ENCODE assay signal across 25 mouse cellular contexts in the genomic region with DNA sequence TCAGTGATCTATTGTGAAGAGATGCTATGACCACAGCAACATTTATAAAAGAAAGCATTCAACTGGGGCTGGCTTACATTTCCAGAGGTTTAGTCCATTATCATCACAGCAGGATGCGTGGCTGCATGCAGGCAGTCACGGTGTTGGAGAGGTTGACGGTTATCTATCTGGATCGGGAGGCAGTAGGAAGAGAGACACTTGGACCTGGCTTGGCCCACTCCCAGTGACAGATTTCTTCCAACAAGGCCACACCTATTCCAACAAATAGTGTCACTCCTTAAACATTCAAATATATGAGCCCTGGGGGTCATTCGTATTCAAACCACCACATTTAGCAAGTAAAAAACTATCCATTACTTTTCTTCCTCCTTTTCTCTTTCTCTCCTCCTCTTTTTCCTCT.
DNase-seq lines count a peak whose midpoint lies in the region; ATAC-seq lines count a peak whose summit lies in the region.
"Had no signal": no experiment of that assay in that cellular context is flagged by ENCODE, and none has a peak within 500 bp of the region (broad histone marks: within the 10 kb centered on the region; RNA-seq: fewer than 3 reads in every experiment).

No protein-coding gene starts in this region.

- H3K9me3 ChIP-seq in midbrain, embryonic 11.5 days (ENCODE audit: control insufficient read depth, low read length), result no peaks in the 10 kb centered on the region
- no peaks in the 10 kb centered on the region for H3K9me3 ChIP-seq in midbrain, embryonic 10.5 days (replicated peaks)
- H3K9me3 ChIP-seq: G1E had no signal

- H3K4me3 ChIP-seq in midbrain, embryonic 11.5 days (ENCODE audit: low read depth, low read length), result no peak overlapping the region
- no peak overlapping the region for H3K4me3 ChIP-seq in midbrain, embryonic 10.5 days

- H3K4me2 ChIP-seq in midbrain, embryonic 11.5 days, result no peak overlapping the region

- no peaks in the 10 kb centered on the region for H3K36me3 ChIP-seq in midbrain, embryonic 11.5 days (ENCODE audit: control insufficient read depth, insufficient read depth, low read length)
- H3K36me3 ChIP-seq in midbrain, embryonic 10.5 days, result no peaks in the 10 kb centered on the region
- H3K36me3 ChIP-seq: G1E had no signal

- H3K27ac ChIP-seq in midbrain, embryonic 11.5 days (ENCODE audit: low read depth, low read length), result no peak overlapping the region
- no peak overlapping the region for H3K27ac ChIP-seq in midbrain, embryonic 10.5 days (replicated peaks)

- H3K27me3 ChIP-seq in midbrain, embryonic 11.5 days (ENCODE audit: control insufficient read depth, insufficient read depth, low read length), result no peaks in the 10 kb centered on the region
- no peaks in the 10 kb centered on the region for H3K27me3 ChIP-seq in midbrain, embryonic 10.5 days (ENCODE audit: low read depth, poor library complexity, severe bottlenecking)
- H3K27me3 ChIP-seq: CH12.LX, Patski had no signal

- ATAC-seq in midbrain, embryonic 11.5 days (ENCODE audit: low FRiP score), result no peak
- ATAC-seq: activated CD4-positive, CD25-positive, alpha-beta regulatory T cell, adult 4 months; CD4-positive, CD25-positive, alpha-beta regulatory T cell, adult 4 months; Patski had no signal

- whole genome bisulfite sequencing in midbrain, embryonic 11.5 days, result 54% methylated on average over 5 of the region's 5 CpGs
- 64% methylated on average over 5 of the region's 5 CpGs for WGBS in midbrain, embryonic 10.5 days

- H3K9ac ChIP-seq in midbrain, embryonic 11.5 days (ENCODE audit: low read length), result no peak overlapping the region

- DNase-seq in midbrain, embryonic 11.5 days (ENCODE audit: low spot score, missing footprints), result peak; percentile 70
- no peak for DNase-seq in midbrain, embryonic 10.5 days (ENCODE audit: low spot score)
- DNase-seq in ES-CJ7 (ENCODE audit: low read depth, low spot score) (peak; percentile 64), R1 (ENCODE audit: low read depth, low spot score) (peak; percentile 67), ZHBTc4 (ENCODE audit: low read depth, low spot score) (peak; percentile 37)
- no peak for DNase-seq in ovary, postnatal 14 days (ENCODE audit: low spot score)
- DNase-seq in thymus, postnatal 4 days, result no peak
- no peak for DNase-seq in urinary bladder, postnatal 36 days (ENCODE audit: low spot score in 2 of 2)
- DNase-seq: adrenal gland, adult 2 months; adrenal gland, adult 8-10 months; adrenal gland, postnatal 10 days; adrenal gland, postnatal 14 days; adrenal gland, postnatal 25 days; adrenal gland, postnatal 36 days; B cell, adult 2 months; cerebellum, adult 11 months; cerebellum, adult 11-12 months; cerebellum, adult 18-20 months; cerebellum, adult 2 months; cerebellum, adult 8-10 months had no signal

- H3K4me1 ChIP-seq in midbrain, embryonic 11.5 days (ENCODE audit: control insufficient read depth, insufficient read depth, low read length), result no peaks in the 10 kb centered on the region
- no peaks in the 10 kb centered on the region for H3K4me1 ChIP-seq in midbrain, embryonic 10.5 days

Comparison
In these comparisons a context has a peak if more than half of its experiments do, and no peak if none do; other contexts are left out.
1. DNase-seq: peak in midbrain, embryonic 11.5 days (single experiment), ES-CJ7 (single experiment), R1 (single experiment) and ZHBTc4 (single experiment); none in midbrain, embryonic 10.5 days (single experiment), ovary, postnatal 14 days (single experiment), thymus, postnatal 4 days (single experiment) and urinary bladder, postnatal 36 days (0 of 2).